Mouse (Mus musculus): ENCODE results near the gene Ncor1.

- TF ChIP-seq CTCF (IDR thresholded peaks at IDR 0.05; ENCODE audit: low read depth) (no peak), EP300 (optimal IDR thresholded peaks at IDR 0.05) (no peak)
These were observed 187.5 kb downstream of the Ncor1 start for GRCm38 (mm10) chr11:62270851-62271250.
